Mouse (Mus musculus): Measurements from ENCODE around the gene Zfp414.
A peak's percentile ranks its signal among the peaks of the same experiment; 100 is the strongest.

The Zfp414 gene

DNA sequence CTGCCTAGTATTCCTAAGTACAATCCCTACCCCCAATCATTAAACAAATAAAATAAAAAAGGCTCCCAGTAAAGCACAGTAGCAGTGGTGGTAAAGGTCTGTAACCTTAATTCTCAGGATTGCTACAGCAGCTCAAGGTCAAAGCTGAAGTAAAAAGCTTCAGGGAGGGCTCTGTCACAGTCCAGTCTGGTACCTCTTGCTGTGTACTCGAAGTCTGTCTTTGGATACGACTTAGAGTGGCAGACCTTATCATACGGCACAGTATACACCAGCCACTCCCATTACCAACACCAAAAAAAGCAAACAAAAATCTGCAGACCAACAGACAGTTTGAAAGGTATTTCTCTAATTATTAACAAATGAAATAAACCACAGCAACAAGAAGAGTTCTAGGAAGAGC lies 37.9 kb downstream of the Zfp414 start:
- no peak for DNase-seq

- DNase-seq: no peak
Observed at GRCm38 (mm10) chr17:33669681-33670080, 40.8 kb downstream of the Zfp414 start.

GRCm38 (mm10) chr17:33673837-33674236 lies 44.9 kb downstream of the Zfp414 start:
- DNase-seq: no peak

GRCm38 (mm10) chr17:33675452-33675851 lies 46.6 kb downstream of the Zfp414 start:
- peak; percentile 60 for DNase-seq

- DNase-seq: no peak
Observed at GRCm38 (mm10) chr17:33676086-33676485, 47.2 kb downstream of the Zfp414 start.

GRCm38 (mm10) chr17:33678771-33679170 lies 49.9 kb downstream of the Zfp414 start:
- DNase-seq: no peak

Measured in lung, postnatal 14 days (tissue).